Mouse (Mus musculus) stomach, postnatal 0 days (tissue): ENCODE measurements around the gene Ncaph2.

Experiments used
- CTCF ChIP-seq: IDR thresholded peaks from 2 replicates; pipeline ENCODE4 v1.5.1; 2016; ENCODE audit warnings: antibody characterized with exemption, low read depth, mild to moderate bottlenecking, moderate library complexity
- EP300 ChIP-seq: optimal IDR thresholded peaks from 2 replicates; pipeline ENCODE3; 2016; ENCODE audit warnings: antibody characterized with exemption

DNA sequence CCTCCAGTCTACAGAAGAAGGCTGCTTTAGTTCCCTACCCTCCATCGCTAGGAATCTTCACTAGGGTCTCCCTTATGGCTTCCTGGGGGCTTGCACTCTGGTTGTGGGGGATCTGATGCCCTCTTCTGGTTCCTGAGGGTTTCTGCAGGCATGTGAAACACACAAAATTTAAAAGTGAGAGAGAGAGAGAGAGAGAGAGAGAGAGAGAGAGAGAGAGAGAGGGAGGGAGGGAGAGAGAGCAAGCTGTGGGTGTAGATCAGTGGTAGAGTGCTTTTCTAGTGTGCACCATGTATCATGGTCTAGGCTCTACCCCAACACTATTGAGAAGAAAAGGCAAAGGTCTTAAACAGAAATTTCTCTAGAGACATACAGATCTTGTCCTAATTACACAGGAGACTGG, 13.8 kb upstream of the Ncaph2 start:
- TF ChIP-seq CTCF (peak; percentile 25; the same call in 1 of the 2 replicates), EP300 (no peak)
